33 mouse cellular contexts compared by ENCODE assay signal in the genomic region with DNA sequence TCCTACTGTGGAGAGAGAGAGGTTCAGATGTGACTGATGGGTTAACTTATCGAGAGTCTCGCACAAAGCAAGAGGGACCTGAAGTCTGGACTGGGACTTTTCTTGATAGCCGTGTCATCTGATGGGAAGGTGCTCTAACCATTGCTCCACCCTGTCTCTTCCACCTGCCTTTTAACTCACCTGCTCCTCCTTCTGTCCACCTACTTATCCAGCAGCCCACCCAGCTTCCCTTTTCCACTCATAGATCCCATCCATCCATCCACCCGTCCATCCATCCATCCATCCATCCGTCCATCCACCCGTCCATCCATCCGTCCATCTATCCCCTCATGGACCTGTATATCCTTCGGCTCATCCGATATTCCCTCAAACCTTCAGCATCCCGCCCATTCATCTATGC. TPM values are rescaled to one million over a fixed set of nuclear protein-coding genes. Genes with fewer than 3 reads are reported as not detected.
"Had no signal": no experiment of that assay in that cellular context is flagged by ENCODE, and none has a peak within 500 bp of the region (broad histone marks: within the 10 kb centered on the region; RNA-seq: fewer than 3 reads in every experiment).

No protein-coding gene starts in this region.

- H3K4me3 ChIP-seq: heart, embryonic 13.5 days; heart, embryonic 15.5 days; hindbrain, embryonic 10.5 days; hindbrain, embryonic 12.5 days; hindbrain, embryonic 13.5 days; hindbrain, embryonic 15.5 days; intestine, embryonic 15.5 days; kidney, embryonic 15.5 days; layer of hippocampus, adult 2 months; left cerebral cortex, adult 2 months had no signal

- H3K9me3 ChIP-seq: heart, embryonic 13.5 days; heart, embryonic 15.5 days; hindbrain, embryonic 10.5 days; hindbrain, embryonic 12.5 days; hindbrain, embryonic 13.5 days; hindbrain, embryonic 15.5 days; intestine, embryonic 15.5 days; kidney, embryonic 15.5 days had no signal

- DNase-seq: heart, postnatal 10 days; heart, postnatal 14 days; heart, postnatal 36 days; heart, postnatal 4 days; kidney, adult 11 months; kidney, adult 18-20 months; kidney, adult 8-10 months; kidney, postnatal 10 days; kidney, postnatal 14 days; kidney, postnatal 25 days; kidney, postnatal 36 days; kidney, postnatal 4 days; layer of hippocampus, adult 9-11 months; layer of hippocampus, postnatal 36 days had no signal

- H3K9ac ChIP-seq: heart, embryonic 13.5 days; heart, embryonic 15.5 days; hindbrain, embryonic 12.5 days; hindbrain, embryonic 13.5 days; hindbrain, embryonic 14.5 days; hindbrain, embryonic 15.5 days; intestine, embryonic 15.5 days; kidney, embryonic 15.5 days had no signal

- H3K27ac ChIP-seq: heart, embryonic 13.5 days; heart, embryonic 15.5 days; hindbrain, embryonic 10.5 days; hindbrain, embryonic 12.5 days; hindbrain, embryonic 13.5 days; hindbrain, embryonic 14.5 days; hindbrain, embryonic 15.5 days; hindbrain, postnatal 0 days; intestine, embryonic 15.5 days; kidney, embryonic 15.5 days; kidney, postnatal 0 days; left cerebral cortex, adult 2 months had no signal

- H3K36me3 ChIP-seq: heart, embryonic 15.5 days; intestine, embryonic 15.5 days had no signal

- H3K4me2 ChIP-seq: heart, embryonic 11.5 days; heart, embryonic 13.5 days; heart, embryonic 15.5 days; hindbrain, embryonic 12.5 days; hindbrain, embryonic 13.5 days; hindbrain, embryonic 14.5 days; hindbrain, embryonic 15.5 days; intestine, embryonic 15.5 days; kidney, embryonic 15.5 days had no signal

- ATAC-seq: hindbrain, embryonic 16.5 days; hindbrain, postnatal 0 days; inflammation-experienced regulatory T-cells, adult 6 months; intestine, embryonic 15.5 days; intestine, embryonic 16.5 days; intestine, postnatal 0 days had no signal

RNA-seq across cellular contexts. Expression of a gene that starts 29.5 kb away (rescaled TPM):
- polyA plus RNA-seq: inflammation-experienced regulatory T-cells, adult 6 months had no signal

RNA-seq across cellular contexts. Expression of a gene that starts 39.2 kb away (rescaled TPM):
- total RNA-seq: hematopoietic stem cell, adult 5-6 weeks had no signal
- polyA plus RNA-seq: inflammation-experienced regulatory T-cells, adult 6 months; intestine, embryonic 15.5 days; kidney, postnatal 0 days had no signal
